Mouse (Mus musculus): ENCODE data around the gene Apoc2. TPM values are rescaled to one million over a fixed set of nuclear protein-coding genes. Genes with fewer than 3 reads are reported as not detected.

The Apoc2 gene
- 2.8 TPM for polyA plus RNA-seq (2014; fragmentation: Illumina TruSeq; extraction: RNeasy Lipid Tissue Mini Kit (QIAGEN cat#74804); ENCODE audit: low read depth, low replicate concordance)

GRCm38 (mm10) chr7:19677872-19678271, at the start of gene Apoc2:
Gene Apoc2, minus strand, starts transcription at chr7:19677941.

GRCm38 (mm10) chr7:19715239-19716054, 37.7 kb upstream of the Apoc2 start, which contains the start of gene Tomm40:
Gene Tomm40, minus strand, starts transcription at chr7:19715438.

DNA sequence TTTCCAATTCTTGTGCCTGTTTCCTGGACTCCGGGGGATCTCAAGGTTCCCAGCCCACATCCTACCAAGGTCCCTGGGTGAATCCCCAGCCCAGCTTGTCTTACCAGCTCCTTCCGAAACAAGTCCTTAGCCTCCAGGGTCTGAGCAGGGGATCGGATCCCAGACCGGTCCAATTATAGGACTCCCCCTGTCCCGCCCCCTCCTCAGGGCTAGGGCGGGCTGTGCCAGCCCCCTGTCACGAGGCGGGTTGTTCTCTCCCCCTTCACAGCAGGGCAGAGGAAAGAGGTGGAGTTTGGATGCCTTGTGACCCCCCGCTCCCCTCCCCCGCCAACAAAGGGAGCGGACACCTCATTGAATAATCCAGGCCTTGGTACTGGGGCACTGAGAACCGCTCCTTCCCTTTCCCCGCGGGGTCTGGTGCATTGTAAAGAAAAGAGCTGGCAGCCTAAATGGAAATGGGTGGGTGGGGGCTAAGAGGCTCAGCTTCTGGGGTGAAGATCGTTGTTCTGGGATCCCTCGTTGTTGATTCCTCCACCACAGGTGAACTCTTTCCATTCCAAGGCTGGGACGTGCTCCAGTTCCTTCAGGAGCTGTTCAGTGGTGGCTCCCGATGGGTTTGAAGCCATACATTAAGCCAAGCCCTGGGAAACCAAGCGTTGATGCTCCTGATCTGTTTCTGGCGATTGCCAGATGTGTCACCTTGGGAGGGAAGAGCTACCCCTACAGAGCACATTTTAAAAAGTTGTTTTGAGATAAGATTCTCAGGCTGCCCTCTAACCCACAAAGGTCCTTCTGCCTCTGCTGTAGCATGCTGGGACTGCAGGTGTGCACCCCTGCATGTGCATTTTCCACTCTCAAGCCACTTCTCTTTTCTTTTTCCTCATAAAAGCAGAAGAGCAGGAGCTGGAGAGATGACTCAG, 21.4 kb upstream of the Apoc2 start, which contains the start of gene Apoe:
TSS of gene Apoe (minus strand) at position 282 of the 920 bp plus-strand sequence.

DNA sequence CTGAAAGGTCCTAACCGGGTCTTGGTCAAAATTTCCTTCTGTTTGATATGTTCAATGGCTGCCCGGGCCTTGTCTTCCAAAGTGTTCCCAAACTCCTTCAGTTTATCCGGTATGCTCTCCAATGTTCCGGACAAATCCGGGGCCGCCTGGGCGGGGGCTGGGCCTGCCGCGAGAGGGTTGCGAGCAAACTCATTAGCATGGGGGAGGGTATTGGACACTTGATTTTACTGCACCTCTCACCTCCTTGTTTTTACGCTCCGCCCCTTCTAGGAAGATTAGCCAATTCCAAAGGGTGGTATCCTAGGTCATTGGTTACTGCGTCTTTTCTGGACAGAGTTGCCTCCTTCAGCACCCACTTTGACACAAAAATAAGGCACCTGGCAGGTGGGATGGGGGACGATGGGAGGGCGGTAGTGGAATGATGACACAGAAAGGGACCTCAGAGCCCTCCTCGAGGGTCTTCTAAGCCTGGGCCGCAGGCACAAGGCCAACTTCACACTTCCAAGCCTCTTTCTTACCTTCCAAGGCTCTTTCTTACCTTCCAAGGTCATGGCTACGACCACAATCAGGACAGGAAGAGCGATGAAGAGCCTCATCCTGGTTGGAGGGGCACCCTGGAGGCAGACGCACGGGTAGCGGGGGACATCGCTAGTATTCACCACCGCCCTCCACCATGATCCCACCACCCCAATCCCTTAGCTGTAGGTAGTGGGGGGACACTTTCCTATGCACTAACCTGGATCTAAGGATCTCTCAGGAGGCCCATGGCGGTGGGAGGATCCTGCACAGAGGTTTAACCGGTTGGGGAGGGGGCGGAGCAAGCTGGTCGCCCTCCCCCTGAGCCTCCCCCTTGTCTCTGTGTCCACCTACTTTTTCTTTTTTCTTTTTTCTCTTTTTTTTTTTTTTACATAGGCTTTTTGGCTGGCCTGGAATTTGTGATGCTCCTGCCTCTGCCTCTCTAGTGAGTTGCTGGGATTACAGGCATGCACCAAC, 14.4 kb upstream of the Apoc2 start, which contains the start of gene Apoc1:
TSS of gene Apoc1 (minus strand) at position 788 of the 993 bp plus-strand sequence.

DNA sequence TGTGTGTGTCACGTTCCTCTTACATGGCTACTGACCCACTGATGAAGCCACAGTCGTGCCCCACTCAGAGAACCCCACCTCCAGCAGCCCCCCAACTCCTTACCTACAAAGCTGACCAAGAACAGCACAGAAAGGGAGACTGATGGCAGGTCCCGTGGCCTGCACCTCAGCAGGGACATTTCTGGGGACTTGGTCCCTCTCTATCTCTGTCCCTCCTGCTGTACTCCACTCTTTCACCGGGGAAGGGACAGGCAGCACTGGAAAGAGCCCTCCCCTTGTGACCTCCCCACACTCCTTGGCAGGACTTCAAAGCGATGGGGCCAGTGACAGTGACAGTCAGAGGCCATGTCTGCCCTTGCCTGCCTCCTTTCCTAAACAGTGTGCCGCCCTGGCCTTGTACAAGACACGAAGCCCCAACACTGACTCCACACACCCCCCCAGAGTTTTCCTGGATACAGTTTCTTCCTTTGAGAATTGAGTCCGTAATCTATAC, 3.5 kb upstream of the Apoc2 start, which contains the start of the genes Gm44805 and Apoc4:
TSS of gene Gm44805 (minus strand) at position 222 of the 493 bp plus-strand sequence.
TSS of gene Apoc4 (minus strand) at position 278 of the 493 bp plus-strand sequence.

DNA sequence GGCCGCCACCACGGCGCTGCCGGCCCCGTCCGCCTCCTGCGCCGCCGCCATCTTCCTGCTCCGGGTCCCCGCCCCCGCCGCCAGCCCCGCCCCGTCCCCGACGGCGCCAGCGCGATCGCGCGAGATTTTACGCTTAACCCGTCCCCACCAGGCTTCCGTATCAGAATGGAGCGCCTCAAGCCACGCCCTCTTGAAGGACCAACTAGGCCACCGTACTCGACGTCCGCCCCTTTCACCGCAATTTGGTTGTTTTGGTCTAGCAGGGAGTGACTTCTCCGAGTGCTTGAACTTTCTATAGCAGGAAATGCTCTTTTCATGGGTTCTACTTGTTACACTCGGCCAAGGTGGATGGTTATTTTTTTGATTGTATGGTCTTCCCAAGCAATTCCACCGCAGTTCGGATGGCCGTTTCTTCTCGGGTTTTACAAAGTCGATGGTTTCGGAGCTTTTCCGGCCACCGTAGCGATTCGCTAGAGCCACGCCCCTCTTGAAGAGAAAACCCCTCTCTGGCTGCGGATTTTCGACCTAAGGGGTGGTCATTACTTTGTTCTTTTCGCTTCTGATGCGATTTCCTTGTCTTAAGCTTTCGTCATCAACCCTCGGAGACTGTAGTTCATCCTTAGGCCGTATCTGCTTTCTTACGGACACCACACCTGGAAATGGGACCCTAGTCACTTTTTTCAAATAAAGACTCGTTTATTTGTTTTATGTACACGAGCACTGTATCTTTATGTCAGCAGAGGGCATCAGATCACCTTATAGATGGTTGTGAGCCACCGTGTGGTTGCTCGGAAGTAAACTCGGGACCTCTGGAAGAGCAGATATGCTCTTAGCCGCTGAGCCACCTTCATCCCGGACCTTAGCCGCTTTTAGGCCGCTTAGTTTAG, 12.5 kb downstream of the Apoc2 start, which contains the start of gene Clptm1:
TSS of gene Clptm1 (minus strand) at position 79 of the 887 bp plus-strand sequence.

DNA sequence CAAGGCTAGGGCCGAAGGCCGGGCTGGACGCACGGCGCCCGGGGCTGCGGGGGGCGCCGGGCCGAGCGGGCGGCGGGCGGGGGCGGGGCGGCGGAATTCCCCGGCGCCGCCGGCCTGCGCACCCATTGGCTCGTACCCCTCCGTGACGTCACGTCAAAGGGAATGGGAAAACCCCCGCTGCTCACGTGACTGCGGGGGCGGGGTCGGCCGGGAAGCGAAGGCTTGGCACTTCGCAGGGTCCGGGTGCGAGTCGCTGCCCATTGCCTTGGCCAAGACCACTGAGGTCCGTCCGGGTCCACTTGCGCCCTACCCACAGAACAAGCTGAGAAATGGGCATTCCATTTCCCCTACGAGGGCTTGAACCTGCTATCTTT, 48.4 kb downstream of the Apoc2 start, which contains the start of gene Relb:
TSS of gene Relb (minus strand) at position 78 of the 374 bp plus-strand sequence.

Other genes starting within 250 kb of the Apoc2 start
- gene Mark4, start 219.1 kb downstream of the Apoc2 start, polyA plus RNA-seq (2014; fragmentation: Illumina TruSeq; extraction: RNeasy Lipid Tissue Mini Kit (QIAGEN cat#74804); ENCODE audit: low read depth, low replicate concordance), result 15.0 TPM
- gene Exoc3l2, start 214.6 kb downstream of the Apoc2 start, polyA plus RNA-seq (2014; fragmentation: Illumina TruSeq; extraction: RNeasy Lipid Tissue Mini Kit (QIAGEN cat#74804); ENCODE audit: low read depth, low replicate concordance), result 4.9 TPM
- gene Bloc1s3, start 169.6 kb downstream of the Apoc2 start, polyA plus RNA-seq (2014; fragmentation: Illumina TruSeq; extraction: RNeasy Lipid Tissue Mini Kit (QIAGEN cat#74804); ENCODE audit: low read depth, low replicate concordance), result 5.4 TPM
- 93.3 TPM for gene Trappc6a, start 169.5 kb downstream of the Apoc2 start, polyA plus RNA-seq (2014; fragmentation: Illumina TruSeq; extraction: RNeasy Lipid Tissue Mini Kit (QIAGEN cat#74804); ENCODE audit: low read depth, low replicate concordance)
- gene Nkpd1, start 160.1 kb downstream of the Apoc2 start, polyA plus RNA-seq (2014; fragmentation: Illumina TruSeq; extraction: RNeasy Lipid Tissue Mini Kit (QIAGEN cat#74804); ENCODE audit: low read depth, low replicate concordance), result 0.21 TPM
- gene Ppp1r37, start 114.9 kb downstream of the Apoc2 start, polyA plus RNA-seq (2014; fragmentation: Illumina TruSeq; extraction: RNeasy Lipid Tissue Mini Kit (QIAGEN cat#74804); ENCODE audit: low read depth, low replicate concordance), result 83.9 TPM
- gene Zfp296, start 100.7 kb downstream of the Apoc2 start, polyA plus RNA-seq (2014; fragmentation: Illumina TruSeq; extraction: RNeasy Lipid Tissue Mini Kit (QIAGEN cat#74804); ENCODE audit: low read depth, low replicate concordance), result 1.5 TPM
- 42.4 TPM for gene Gemin7, start 100.3 kb downstream of the Apoc2 start, polyA plus RNA-seq (2014; fragmentation: Illumina TruSeq; extraction: RNeasy Lipid Tissue Mini Kit (QIAGEN cat#74804); ENCODE audit: low read depth, low replicate concordance)
- 40.3 TPM for gene Clasrp, start 73.5 kb downstream of the Apoc2 start, polyA plus RNA-seq (2014; fragmentation: Illumina TruSeq; extraction: RNeasy Lipid Tissue Mini Kit (QIAGEN cat#74804); ENCODE audit: low read depth, low replicate concordance)
- 12.3 TPM for gene Relb, start 48.5 kb downstream of the Apoc2 start, polyA plus RNA-seq (2014; fragmentation: Illumina TruSeq; extraction: RNeasy Lipid Tissue Mini Kit (QIAGEN cat#74804); ENCODE audit: low read depth, low replicate concordance)
- gene Clptm1, start 12.9 kb downstream of the Apoc2 start, polyA plus RNA-seq (2014; fragmentation: Illumina TruSeq; extraction: RNeasy Lipid Tissue Mini Kit (QIAGEN cat#74804); ENCODE audit: low read depth, low replicate concordance), result 73.8 TPM
- gene Gm44805, start 3.5 kb upstream of the Apoc2 start, polyA plus RNA-seq (2014; fragmentation: Illumina TruSeq; extraction: RNeasy Lipid Tissue Mini Kit (QIAGEN cat#74804); ENCODE audit: low read depth, low replicate concordance), result not detected
- gene Apoc4, start 3.5 kb upstream of the Apoc2 start, polyA plus RNA-seq (2014; fragmentation: Illumina TruSeq; extraction: RNeasy Lipid Tissue Mini Kit (QIAGEN cat#74804); ENCODE audit: low read depth, low replicate concordance), result 4.9 TPM
- 298 TPM for gene Apoc1, start 14.7 kb upstream of the Apoc2 start, polyA plus RNA-seq (2014; fragmentation: Illumina TruSeq; extraction: RNeasy Lipid Tissue Mini Kit (QIAGEN cat#74804); ENCODE audit: low read depth, low replicate concordance)
- gene Apoe, start 21.2 kb upstream of the Apoc2 start, polyA plus RNA-seq (2014; fragmentation: Illumina TruSeq; extraction: RNeasy Lipid Tissue Mini Kit (QIAGEN cat#74804); ENCODE audit: low read depth, low replicate concordance), result 3,823 TPM
- 50.1 TPM for gene Tomm40, start 37.5 kb upstream of the Apoc2 start, polyA plus RNA-seq (2014; fragmentation: Illumina TruSeq; extraction: RNeasy Lipid Tissue Mini Kit (QIAGEN cat#74804); ENCODE audit: low read depth, low replicate concordance)
- gene Nectin2, start 72.5 kb upstream of the Apoc2 start, polyA plus RNA-seq (2014; fragmentation: Illumina TruSeq; extraction: RNeasy Lipid Tissue Mini Kit (QIAGEN cat#74804); ENCODE audit: low read depth, low replicate concordance), result 27.4 TPM
- gene Bcam, start 93.1 kb upstream of the Apoc2 start, polyA plus RNA-seq (2014; fragmentation: Illumina TruSeq; extraction: RNeasy Lipid Tissue Mini Kit (QIAGEN cat#74804); ENCODE audit: low read depth, low replicate concordance), result 75.8 TPM
- 16.0 TPM for gene Cblc, start 118.9 kb upstream of the Apoc2 start, polyA plus RNA-seq (2014; fragmentation: Illumina TruSeq; extraction: RNeasy Lipid Tissue Mini Kit (QIAGEN cat#74804); ENCODE audit: low read depth, low replicate concordance)
- 7.0 TPM for gene Bcl3, start 144.8 kb upstream of the Apoc2 start, polyA plus RNA-seq (2014; fragmentation: Illumina TruSeq; extraction: RNeasy Lipid Tissue Mini Kit (QIAGEN cat#74804); ENCODE audit: low read depth, low replicate concordance)
- gene Gm19345, start 174.1 kb upstream of the Apoc2 start, polyA plus RNA-seq (2014; fragmentation: Illumina TruSeq; extraction: RNeasy Lipid Tissue Mini Kit (QIAGEN cat#74804); ENCODE audit: low read depth, low replicate concordance), result not detected
- gene Ceacam16, start 183.4 kb upstream of the Apoc2 start, polyA plus RNA-seq (2014; fragmentation: Illumina TruSeq; extraction: RNeasy Lipid Tissue Mini Kit (QIAGEN cat#74804); ENCODE audit: low read depth, low replicate concordance), result not detected
- 0.22 TPM for gene Ceacam19, start 210.0 kb upstream of the Apoc2 start, polyA plus RNA-seq (2014; fragmentation: Illumina TruSeq; extraction: RNeasy Lipid Tissue Mini Kit (QIAGEN cat#74804); ENCODE audit: low read depth, low replicate concordance)
- 20.5 TPM for gene Pvr, start 243.2 kb upstream of the Apoc2 start, polyA plus RNA-seq (2014; fragmentation: Illumina TruSeq; extraction: RNeasy Lipid Tissue Mini Kit (QIAGEN cat#74804); ENCODE audit: low read depth, low replicate concordance)

Data from adipose tissue, adult 10 weeks (tissue).